Mouse (Mus musculus) large intestine, adult 2 months (tissue): Measurements from ENCODE around the gene Shank2. TPM values are rescaled to one million over a fixed set of nuclear protein-coding genes. Genes with fewer than 3 reads are reported as not detected.

Source experiments
- polyA plus RNA-seq: library from polyadenylated mRNA; depleted of rRNA; stranded (reverse); fragments of >200 nt; gene quantifications from 2 replicates; pipeline ENCODE4 v1.2.3, GENCODE M21; 2012; rRNA removed

Shank2 gene
- polyA plus RNA-seq, 1 experiment: 2.3 TPM

Other genes with a start within 250 kb of the Shank2 start
- gene Osbpl5, start 244.9 kb upstream of the Shank2 start, polyA plus RNA-seq: 30.8 and 31.3 TPM in 2 replicates
- not detected in 2 replicates for gene Mrgprg, start 234.9 kb upstream of the Shank2 start, polyA plus RNA-seq
- 1.8 and 2.4 TPM in 2 replicates for gene Mrgpre, start 217.4 kb upstream of the Shank2 start, polyA plus RNA-seq
- 44.2 and 65.4 TPM in 2 replicates for gene Nadsyn1, start 179.1 kb upstream of the Shank2 start, polyA plus RNA-seq
- 105 and 202 TPM in 2 replicates for gene Dhcr7, start 178.8 kb upstream of the Shank2 start, polyA plus RNA-seq
- gene Gm498, start 135.1 kb upstream of the Shank2 start, polyA plus RNA-seq: not detected in 2 replicates